Mouse (Mus musculus) hindbrain, postnatal 0 days (tissue): ENCODE data around the gene Bbc3. TPM values are rescaled to one million over a fixed set of nuclear protein-coding genes. Genes with fewer than 3 reads are reported as not detected.
A peak's percentile ranks its signal among the peaks of the same experiment; 100 is the strongest.

Experiments
- ATAC-seq: fragments of 200-750 bp; cut with Nextera tagmentation; 2 replicates; pipeline ENCODE4 v1.8.0; 2017; ENCODE audit warnings: mild to moderate bottlenecking, moderate TSS enrichment, moderate library complexity
- DNase-seq: peaks from one replicate; pipeline ENCODE4 v3.0.0-alpha.2; 2015; ENCODE audit warnings: low spot score
- H3K27ac ChIP-seq: fragments of 300-500 bp; sonication (generic); 2 replicates; pipeline ENCODE4 v1.5.1; 2014; ENCODE audit warnings: mild to moderate bottlenecking
- H3K27me3 ChIP-seq: fragments of 300-500 bp; sonication (generic); 2 replicates; pipeline ENCODE4 v1.6.1; 2014; ENCODE audit warnings: low read length, mixed read lengths; ENCODE audit not compliant: insufficient read depth
- H3K36me3 ChIP-seq: fragments of 300-500 bp; sonication (generic); 2 replicates; pipeline ENCODE4 v1.6.1; 2014; ENCODE audit warnings: low read length, mixed read lengths; ENCODE audit not compliant: insufficient read depth
- H3K4me1 ChIP-seq: fragments of 300-500 bp; sonication (generic); 2 replicates; pipeline ENCODE4 v1.6.1; 2014; ENCODE audit warnings: antibody characterized with exemption, low read length, mixed read lengths; ENCODE audit not compliant: insufficient read depth
- H3K4me2 ChIP-seq: fragments of 300-500 bp; sonication (generic); 2 replicates; pipeline ENCODE4 v1.6.1; 2014; ENCODE audit warnings: low read depth, mild to moderate bottlenecking, low read length, moderate library complexity, mixed read lengths
- H3K4me3 ChIP-seq: fragments of 300-500 bp; sonication (generic); 2 replicates; pipeline ENCODE4 v1.5.1; 2014; ENCODE audit warnings: low read length
- H3K9ac ChIP-seq: fragments of 300-500 bp; sonication (generic); replicated peaks from 2 replicates; pipeline ENCODE4 v1.6.1; 2014; ENCODE audit warnings: mild to moderate bottlenecking, low read length, moderate library complexity, mixed read lengths
- H3K9me3 ChIP-seq: fragments of 300-500 bp; sonication (generic); 2 replicates; pipeline ENCODE4 v1.6.1; 2016; ENCODE audit warnings: low read length, mixed read lengths
- CTCF ChIP-seq: IDR thresholded peaks from 2 replicates; pipeline ENCODE4 v1.5.1; 2016; ENCODE audit warnings: antibody characterized with exemption, control low read depth, low read depth
- whole genome bisulfite sequencing: fragments of 180-500 bp; shearing (Covaris S2); extraction: QIAGEN DNeasy Blood & Tissue Kit; methylation state at CpG from one replicate; pipeline ENCODE4 v1.1.7; 2014; 5-methylcytosine and 5-hydroxymethylcytosine counted together
- polyA plus RNA-seq: library from polyadenylated mRNA; unstranded; fragments of >200 nt; fragmentation: Nextera tagmentation; extraction: Ambion mirVana; gene quantifications from 2 replicates; pipeline ENCODE4 v1.2.1, GENCODE M21; 2015
- total RNA-seq: library from RNA; depleted of rRNA; stranded (reverse); fragments of >200 nt; gene quantifications from 2 replicates; pipeline ENCODE4 v1.2.3, GENCODE M21; 2014

The Bbc3 gene
- total and polyA plus RNA-seq, 2 experiments from 2014 or later: 32.2 to 51.0 TPM

DNA sequence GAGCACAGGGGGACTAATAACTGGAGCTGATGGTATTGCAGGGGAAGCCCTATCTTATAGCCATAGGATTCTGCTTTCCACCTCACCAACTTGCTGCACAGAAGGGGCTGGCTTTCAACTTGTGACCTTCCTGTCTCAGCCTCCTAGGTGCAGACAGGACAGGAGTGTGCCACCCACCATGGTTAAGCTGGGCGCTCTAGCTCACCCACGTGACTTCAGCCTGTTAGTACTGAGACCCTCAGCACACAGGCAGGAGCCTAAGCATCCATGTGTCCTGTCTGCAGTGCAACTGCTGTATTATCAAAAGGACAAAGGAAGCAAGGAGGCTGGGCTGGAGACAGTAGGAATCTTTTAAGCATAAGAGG, 18.4 kb downstream of the Bbc3 start:
- TF ChIP-seq CTCF: no peak
- Histone ChIP-seq H3K4me3 (no peak overlapping the region), H3K27ac (0 out of 2 replicates have a peak overlapping the region, but pooled peaks have one; percentile 26), H3K27me3 (no peaks in the 10 kb centered on the region), H3K4me1 (no peaks in the 10 kb centered on the region), H3K9ac (no peak overlapping the region), H3K9me3 (no peaks in the 10 kb centered on the region), H3K4me2 (no peak overlapping the region), H3K36me3 (peaks cover 24% of the 10 kb centered on the region)
- DNase-seq (no peak), ATAC-seq (no peak)
- WGBS: 85% methylated on average over 2 of the region's 2 CpGs

DNA sequence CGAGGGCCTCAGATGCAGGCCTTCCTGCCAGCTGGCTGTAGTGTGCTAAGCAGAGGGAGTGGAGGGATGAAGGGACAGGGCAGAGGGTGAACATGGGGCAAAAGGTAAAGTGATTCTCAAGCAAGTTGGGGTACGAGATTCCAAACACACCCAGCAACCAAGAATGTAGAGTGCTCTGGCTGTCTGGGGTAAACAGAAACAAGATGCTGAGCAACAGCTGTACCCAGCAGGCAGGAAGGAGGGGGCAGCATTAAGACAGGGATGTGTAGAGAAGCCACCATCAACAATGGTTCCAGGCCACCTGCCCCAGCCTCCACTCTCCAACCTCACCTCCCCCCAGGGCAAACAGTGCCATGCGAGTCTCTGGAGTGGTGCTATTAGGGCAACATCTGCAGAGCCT, 21.0 kb downstream of the Bbc3 start:
- WGBS: 93% methylated on average over 3 of the region's 3 CpGs
- Histone ChIP-seq H3K4me2 (no peak overlapping the region), H3K4me3 (no peak overlapping the region), H3K36me3 (peaks cover 36% of the 10 kb centered on the region), H3K9me3 (no peaks in the 10 kb centered on the region), H3K9ac (no peak overlapping the region), H3K4me1 (no peaks in the 10 kb centered on the region), H3K27ac (no peak overlapping the region), H3K27me3 (no peaks in the 10 kb centered on the region)
- ATAC-seq (no peak), DNase-seq (no peak)
- TF ChIP-seq CTCF: no peak

DNA sequence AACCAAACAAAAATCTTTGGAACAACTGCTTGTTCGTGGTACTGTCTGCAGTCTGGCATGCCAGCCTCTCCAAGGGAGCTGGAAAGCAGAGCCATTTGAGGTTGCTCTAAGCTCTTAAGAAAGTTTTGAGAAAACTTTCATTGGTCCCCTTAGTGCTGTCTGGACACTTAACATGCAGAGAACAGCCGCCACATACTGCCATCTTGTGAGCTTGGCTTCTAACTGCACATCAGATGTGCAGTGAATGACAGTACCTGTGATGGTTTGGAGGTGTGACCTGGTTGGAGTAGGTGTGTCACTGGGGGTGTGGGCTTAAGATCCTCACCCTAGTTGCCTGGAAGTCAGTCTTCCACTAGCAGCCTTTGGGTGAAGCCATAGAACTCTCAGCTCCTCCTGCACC, 29.5 kb downstream of the Bbc3 start:
- Histone ChIP-seq H3K27ac (no peak overlapping the region), H3K4me1 (no peaks in the 10 kb centered on the region), H3K27me3 (no peaks in the 10 kb centered on the region), H3K4me3 (no peak overlapping the region), H3K9me3 (no peaks in the 10 kb centered on the region), H3K4me2 (no peak overlapping the region), H3K36me3 (peaks cover 16% of the 10 kb centered on the region), H3K9ac (no peak overlapping the region)
- WGBS: 72% methylated on average over 2 of the region's 2 CpGs
- ATAC-seq (no peak), DNase-seq (peak; percentile 55)
- peak; percentile 53 for TF ChIP-seq CTCF

DNA sequence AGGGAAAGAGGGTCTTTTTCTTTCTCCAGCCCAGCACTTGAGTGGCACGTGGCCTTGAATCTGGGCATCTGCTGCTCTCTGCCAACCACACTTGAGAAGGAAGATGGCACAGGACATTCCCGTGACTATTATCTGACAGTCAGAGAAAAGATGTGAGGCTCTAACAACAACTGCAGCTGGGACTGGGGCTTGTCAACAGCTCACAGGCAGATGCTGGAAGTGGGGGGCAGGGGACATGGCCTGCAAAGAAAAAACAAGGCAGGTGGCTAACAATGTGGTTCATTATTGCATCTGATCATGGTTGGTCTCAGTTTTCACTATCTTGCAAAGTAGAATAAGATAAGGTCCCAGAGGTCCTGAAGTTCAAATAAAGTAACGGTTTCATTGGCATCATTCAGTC, 36.4 kb downstream of the Bbc3 start:
- Histone ChIP-seq H3K4me3 (no peak overlapping the region), H3K27ac (no peak overlapping the region), H3K4me2 (no peak overlapping the region), H3K27me3 (no peaks in the 10 kb centered on the region), H3K9ac (no peak overlapping the region), H3K9me3 (no peaks in the 10 kb centered on the region), H3K4me1 (no peaks in the 10 kb centered on the region), H3K36me3 (peaks cover 1% of the 10 kb centered on the region; the same call in 1 of the 2 replicates)
- no peak for ATAC-seq
- no peak for TF ChIP-seq CTCF
- WGBS: 63% methylated on average over 3 of the region's 3 CpGs
- peak; percentile 7 for DNase-seq

DNA sequence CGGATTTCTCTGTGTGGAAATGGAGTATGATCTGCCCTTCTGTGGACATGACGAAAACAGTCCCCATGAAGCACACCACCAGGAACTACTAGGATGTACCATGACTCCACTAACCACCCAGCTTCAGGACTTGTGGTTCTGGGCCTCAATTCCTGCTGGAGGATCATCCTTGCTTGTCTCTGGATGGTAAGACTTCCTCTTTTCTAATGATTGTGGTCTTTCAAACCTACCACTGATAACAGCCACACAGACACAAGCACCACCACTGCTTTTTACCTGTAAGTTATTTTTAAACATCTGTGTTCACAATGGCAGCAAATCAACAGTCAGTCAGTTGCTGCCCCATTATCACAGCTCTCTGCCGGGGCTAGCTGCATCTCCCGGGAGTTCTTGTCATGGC, 37.1 kb downstream of the Bbc3 start:
- WGBS: 71% methylated on average over 4 of the region's 4 CpGs
- Histone ChIP-seq H3K4me2 (no peak overlapping the region), H3K27ac (no peak overlapping the region), H3K36me3 (peaks cover 5% of the 10 kb centered on the region; the same call in 1 of the 2 replicates), H3K27me3 (no peaks in the 10 kb centered on the region), H3K4me1 (no peaks in the 10 kb centered on the region), H3K9ac (no peak overlapping the region), H3K9me3 (no peaks in the 10 kb centered on the region), H3K4me3 (no peak overlapping the region)
- DNase-seq (no peak), ATAC-seq (no peak)
- no peak for TF ChIP-seq CTCF

DNA sequence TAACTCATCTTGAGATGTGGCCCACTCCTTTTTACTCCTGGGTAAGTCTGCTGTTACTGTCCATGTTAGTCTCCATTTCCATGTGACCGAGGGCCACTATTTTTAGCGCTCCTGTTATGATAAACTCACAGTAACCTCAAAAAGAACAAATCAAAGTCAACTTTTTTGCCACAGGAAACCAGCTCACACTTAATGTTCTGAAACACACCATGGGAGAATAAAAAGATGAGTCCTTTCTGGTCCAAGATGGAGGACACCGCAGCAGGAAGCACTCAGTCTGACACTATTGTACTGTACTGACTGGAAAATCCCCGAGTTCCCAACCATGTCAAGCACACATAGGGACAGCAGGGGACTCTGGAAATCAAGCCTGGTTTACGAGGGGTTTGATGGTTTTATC, 41.8 kb downstream of the Bbc3 start:
- Histone ChIP-seq H3K36me3 (peaks cover 11% of the 10 kb centered on the region; the same call in 1 of the 2 replicates), H3K27me3 (no peaks in the 10 kb centered on the region), H3K4me1 (no peaks in the 10 kb centered on the region), H3K9ac (no peak overlapping the region), H3K9me3 (no peaks in the 10 kb centered on the region), H3K27ac (no peak overlapping the region), H3K4me3 (no peak overlapping the region), H3K4me2 (no peak overlapping the region)
- 82% methylated on average over 5 of the region's 5 CpGs for WGBS
- no peak for ATAC-seq
- no peak for DNase-seq
- no peak for TF ChIP-seq CTCF

DNA sequence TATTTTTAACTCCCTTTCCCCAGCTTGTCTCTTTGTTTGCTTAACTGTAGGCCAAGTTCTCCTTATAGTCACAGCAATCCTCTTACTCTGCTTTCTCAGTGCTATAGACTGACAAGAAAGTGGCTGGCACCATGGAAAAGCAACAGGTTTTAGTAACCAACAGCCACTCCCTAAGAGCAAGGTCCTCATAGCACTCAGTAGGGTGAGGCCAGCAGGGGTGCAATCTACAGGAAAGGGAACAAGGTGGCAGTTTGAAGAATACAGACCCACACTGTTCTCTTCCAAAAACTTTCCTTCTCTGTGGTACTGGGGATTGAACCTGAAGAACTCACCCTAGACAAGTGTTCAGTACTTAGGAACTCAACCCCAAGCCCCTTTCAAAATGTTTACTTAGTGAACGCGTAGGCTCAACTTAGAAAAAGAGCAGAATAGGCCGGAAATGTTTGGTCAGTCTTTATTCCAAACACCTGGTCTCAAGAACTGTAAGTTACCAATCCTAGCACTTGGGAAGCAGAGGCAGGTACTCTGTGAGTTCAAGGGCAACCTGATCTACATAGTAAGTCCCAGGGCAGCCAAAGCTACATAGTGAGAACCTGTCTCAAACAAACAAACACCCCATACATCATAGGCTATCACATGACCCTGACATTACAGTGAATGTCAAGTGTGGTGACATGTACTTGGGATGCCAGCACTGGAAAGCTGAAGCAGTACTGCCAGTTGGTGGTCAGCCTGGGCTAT, 47.8 kb downstream of the Bbc3 start:
- Histone ChIP-seq H3K27me3 (no peaks in the 10 kb centered on the region), H3K4me3 (no peak overlapping the region), H3K4me1 (no peaks in the 10 kb centered on the region), H3K36me3 (peaks cover 23% of the 10 kb centered on the region; the same call in 1 of the 2 replicates), H3K27ac (no peak overlapping the region), H3K9me3 (no peaks in the 10 kb centered on the region), H3K4me2 (no peak overlapping the region), H3K9ac (no peak overlapping the region)
- no peak for TF ChIP-seq CTCF
- 98% methylated on average over 3 of the region's 3 CpGs for WGBS
- ATAC-seq: no peak
- DNase-seq: no peak
